Mouse (Mus musculus) bone marrow macrophage, adult 2 months (primary cell): ENCODE measurements around the gene Rbp1.

Source experiments
- CTCF ChIP-seq: IDR thresholded peaks from 2 replicates; pipeline ENCODE4 v1.5.1; 2012; ENCODE audit warnings: low read depth, mild to moderate bottlenecking, low read length, moderate library complexity
- POLR2A ChIP-seq: IDR thresholded peaks from 2 replicates; pipeline ENCODE4 v1.6.1; 2012; ENCODE audit warnings: mild to moderate bottlenecking, low read depth, low read length, borderline replicate concordance

- TF ChIP-seq POLR2A, result no peak
- TF ChIP-seq CTCF, result no peak
These were observed 47.9 kb upstream of the Rbp1 start for GRCm38 (mm10) chr9:98374897-98375296.
